Mouse (Mus musculus) midbrain, postnatal 0 days (tissue): ENCODE measurements around the gene Lrrc74b. TPM values are rescaled to one million over a fixed set of nuclear protein-coding genes. Genes with fewer than 3 reads are reported as not detected.

ENCODE experiments used
- ATAC-seq: fragments of 200-750 bp; cut with Nextera tagmentation; 2 replicates; pipeline ENCODE4 v1.8.0; 2017; ENCODE audit warnings: moderate number of reproducible peaks, mild to moderate bottlenecking, moderate TSS enrichment, moderate library complexity; ENCODE audit not compliant: low FRiP score
- DNase-seq: peaks from one replicate; pipeline ENCODE4 v3.0.0-alpha.2; 2015; ENCODE audit warnings: low spot score
- H3K27ac ChIP-seq: fragments of 300-500 bp; sonication (generic); 2 replicates; pipeline ENCODE4 v1.5.1; 2014; ENCODE audit warnings: low read depth, mild to moderate bottlenecking, low read length, mixed read lengths
- H3K27me3 ChIP-seq: fragments of 300-500 bp; sonication (generic); 2 replicates; pipeline ENCODE4 v1.6.1; 2014; ENCODE audit warnings: low read length, control low read depth, mixed read lengths; ENCODE audit not compliant: insufficient read depth
- H3K36me3 ChIP-seq: fragments of 300-500 bp; sonication (generic); 2 replicates; pipeline ENCODE4 v1.6.1; 2014; ENCODE audit warnings: low read length, control low read depth, mixed read lengths; ENCODE audit not compliant: insufficient read depth
- H3K4me1 ChIP-seq: fragments of 300-500 bp; sonication (generic); 2 replicates; pipeline ENCODE4 v1.6.1; 2014; ENCODE audit warnings: mild to moderate bottlenecking, control low read depth, antibody characterized with exemption, low read length, mixed read lengths; ENCODE audit not compliant: insufficient read depth
- H3K4me2 ChIP-seq: fragments of 300-500 bp; sonication (generic); 2 replicates; pipeline ENCODE4 v1.6.1; 2014; ENCODE audit warnings: low read depth, mild to moderate bottlenecking, low read length, mixed read lengths; ENCODE audit not compliant: poor library complexity, severe bottlenecking
- H3K4me3 ChIP-seq: fragments of 300-500 bp; sonication (generic); 2 replicates; pipeline ENCODE4 v1.5.1; 2014; ENCODE audit warnings: low read depth, mild to moderate bottlenecking, low read length, moderate library complexity
- H3K9ac ChIP-seq: fragments of 300-500 bp; sonication (generic); replicated peaks from 2 replicates; pipeline ENCODE4 v1.6.1; 2014; ENCODE audit warnings: mild to moderate bottlenecking, low read length, moderate library complexity, mixed read lengths; ENCODE audit not compliant: poor library complexity, severe bottlenecking
- H3K9me3 ChIP-seq: fragments of 300-500 bp; sonication (generic); 2 replicates; pipeline ENCODE4 v1.6.1; 2016; ENCODE audit warnings: low read length, control low read depth
- CTCF ChIP-seq: IDR thresholded peaks from 2 replicates; pipeline ENCODE4 v1.5.1; 2016; ENCODE audit warnings: antibody characterized with exemption, mild to moderate bottlenecking
- WGBS: fragments of 180-500 bp; shearing (Covaris S2); extraction: QIAGEN DNeasy Blood & Tissue Kit; methylation state at CpG from one replicate; pipeline ENCODE4 v1.1.7; 2014; 5-methylcytosine and 5-hydroxymethylcytosine counted together
- polyA plus RNA-seq: library from polyadenylated mRNA; unstranded; fragments of >200 nt; fragmentation: Nextera tagmentation; extraction: Ambion mirVana; gene quantifications from 2 replicates; pipeline ENCODE4 v1.2.1, GENCODE M21; 2015
- total RNA-seq: library from RNA; depleted of rRNA; stranded (reverse); fragments of >200 nt; gene quantifications from 2 replicates; pipeline ENCODE4 v1.2.3, GENCODE M21; 2014

The Lrrc74b gene
- total and polyA plus RNA-seq, 2 experiments from 2014 or later: 2.1 to 2.9 TPM

DNA sequence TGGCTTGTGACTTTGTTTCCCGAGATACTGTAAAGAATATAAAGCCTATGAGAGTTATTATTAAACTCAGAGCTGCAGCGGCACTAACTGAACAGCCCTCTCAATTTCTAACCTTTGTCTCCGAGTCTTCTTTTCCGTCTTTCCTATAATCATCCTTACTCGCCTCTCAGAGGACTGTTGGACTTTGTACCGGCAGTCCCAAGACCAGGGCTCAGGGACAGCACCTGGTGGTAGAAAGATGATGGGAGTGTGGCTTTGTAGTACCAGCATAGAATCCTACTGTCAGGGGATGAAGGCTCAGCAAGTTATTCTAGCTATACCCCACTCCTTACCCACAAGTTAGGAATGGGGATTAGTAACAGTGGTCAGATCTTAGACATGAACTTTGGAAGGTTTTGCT is 34.8 kb downstream of the Lrrc74b start:
- 94% methylated on average over 6 of the region's 6 CpGs for WGBS
- Histone ChIP-seq H3K27ac (no peak overlapping the region), H3K27me3 (no peaks in the 10 kb centered on the region), H3K4me2 (no peak overlapping the region), H3K4me1 (peaks cover 6% of the 10 kb centered on the region), H3K9ac (no peak overlapping the region), H3K9me3 (no peaks in the 10 kb centered on the region), H3K36me3 (peaks cover 61% of the 10 kb centered on the region), H3K4me3 (no peak overlapping the region)
- DNase-seq (no peak), ATAC-seq (no peak)
- no peak for TF ChIP-seq CTCF

DNA sequence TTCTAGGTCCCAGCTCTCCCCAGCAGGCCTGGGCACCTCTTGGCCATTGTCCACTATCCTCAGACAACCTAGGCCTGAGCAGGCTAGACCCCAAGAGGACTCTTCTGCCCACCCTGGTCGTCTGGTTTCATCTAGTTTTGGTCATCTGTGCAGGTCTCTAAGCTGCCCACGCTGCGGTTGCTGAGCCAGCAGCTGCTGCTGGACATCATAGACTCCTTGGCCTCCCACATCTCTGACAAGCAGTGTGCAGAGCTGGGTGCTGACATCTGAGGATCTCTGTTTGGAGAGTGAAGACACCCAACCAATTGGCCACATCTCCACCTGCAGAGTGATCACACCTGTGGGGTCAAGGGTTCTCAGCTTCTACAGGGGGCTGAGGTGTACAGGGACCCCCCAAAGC is 35.5 kb downstream of the Lrrc74b start:
- WGBS: 83% methylated on average over 3 of the region's 3 CpGs
- no peak for TF ChIP-seq CTCF

DNA sequence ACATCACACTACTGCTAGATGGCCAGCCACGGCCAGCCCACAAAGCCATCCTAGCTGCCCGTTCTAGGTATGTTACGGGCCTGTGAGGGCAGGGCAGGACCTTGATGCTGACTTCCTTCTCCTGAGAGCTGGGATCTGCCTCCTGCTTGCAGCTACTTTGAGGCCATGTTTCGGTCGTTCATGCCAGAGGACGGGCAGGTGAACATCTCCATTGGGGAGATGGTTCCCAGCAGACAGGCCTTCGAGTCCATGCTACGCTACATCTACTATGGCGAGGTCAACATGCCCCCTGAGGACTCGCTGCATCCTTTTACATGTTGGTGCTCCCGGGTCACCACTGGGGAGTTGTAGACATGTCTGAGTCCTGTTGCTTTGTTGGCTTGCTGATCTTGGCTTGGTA is 36.9 kb downstream of the Lrrc74b start:
- Histone ChIP-seq H3K27ac (no peak overlapping the region), H3K4me3 (no peak overlapping the region), H3K4me2 (no peak overlapping the region), H3K9me3 (no peaks in the 10 kb centered on the region), H3K9ac (no peak overlapping the region), H3K4me1 (no peaks in the 10 kb centered on the region), H3K36me3 (peaks cover 79% of the 10 kb centered on the region), H3K27me3 (no peaks in the 10 kb centered on the region)
- ATAC-seq: no peak
- WGBS: 94% methylated on average over 11 of the region's 11 CpGs
- DNase-seq: no peak
- TF ChIP-seq CTCF: no peak

More for the DNA sequence above, 35.5 kb downstream of the Lrrc74b start:
- Histone ChIP-seq H3K9me3 (no peaks in the 10 kb centered on the region), H3K4me2 (no peak overlapping the region), H3K36me3 (peaks cover 68% of the 10 kb centered on the region), H3K27me3 (no peaks in the 10 kb centered on the region), H3K27ac (no peak overlapping the region), H3K9ac (no peak overlapping the region), H3K4me1 (peaks cover 6% of the 10 kb centered on the region), H3K4me3 (no peak overlapping the region)
- DNase-seq: no peak
- ATAC-seq: no peak

DNA sequence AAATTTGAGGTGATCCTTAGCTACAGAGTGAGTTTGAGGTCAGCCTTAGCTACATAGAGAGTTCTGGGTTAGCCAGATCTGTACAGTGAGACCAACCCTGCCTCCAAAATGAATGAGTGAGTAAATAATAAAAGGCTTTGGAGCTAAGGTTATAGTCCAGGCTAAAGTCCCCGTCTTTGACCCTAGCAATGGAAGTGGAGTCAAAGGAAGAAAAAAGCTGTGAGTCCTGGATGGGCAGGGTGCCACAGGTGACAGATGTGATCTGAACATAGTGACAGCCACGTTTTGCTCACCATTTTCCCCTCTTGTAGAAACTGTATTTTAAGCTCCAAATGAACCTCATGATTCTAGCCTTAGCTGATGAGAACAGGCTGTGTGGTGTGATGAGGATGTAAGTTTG is 42.1 kb downstream of the Lrrc74b start:
- Histone ChIP-seq H3K9ac (no peak overlapping the region), H3K36me3 (peaks cover 79% of the 10 kb centered on the region), H3K4me1 (no peaks in the 10 kb centered on the region), H3K4me2 (no peak overlapping the region), H3K27ac (no peak overlapping the region), H3K4me3 (no peak overlapping the region), H3K27me3 (no peaks in the 10 kb centered on the region), H3K9me3 (no peaks in the 10 kb centered on the region)
- no peak for DNase-seq
- no peak for ATAC-seq
- no peak for TF ChIP-seq CTCF
- 92% methylated on average over 2 of the region's 2 CpGs for WGBS

DNA sequence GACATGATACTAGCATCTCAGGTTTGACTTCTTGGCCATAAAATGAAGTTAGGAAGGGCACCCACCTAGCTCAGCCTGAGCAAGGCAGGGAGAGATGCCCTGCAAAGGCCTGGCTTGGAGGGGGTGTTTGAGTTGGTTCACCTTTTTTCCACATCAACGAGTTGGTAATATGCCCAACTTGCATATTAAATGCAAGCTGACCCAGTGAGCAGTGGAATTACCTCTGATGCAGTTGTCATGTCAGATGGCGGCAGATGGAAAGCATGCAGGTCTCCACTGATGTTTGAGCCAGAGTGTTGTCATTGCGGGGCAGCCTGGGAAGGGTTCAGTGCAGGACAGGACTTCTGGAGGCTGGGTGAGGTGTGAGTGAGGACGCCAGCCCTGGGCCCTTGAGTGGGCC is 49.6 kb downstream of the Lrrc74b start:
- H3K9me3 ChIP-seq: no peaks in the 10 kb centered on the region
- peaks cover 37% of the 10 kb centered on the region for H3K36me3 ChIP-seq
- H3K4me3 ChIP-seq: no peak overlapping the region
- no peak for TF ChIP-seq CTCF
- H3K9ac ChIP-seq: no peak overlapping the region
- DNase-seq: no peak
- no peak overlapping the region for H3K4me2 ChIP-seq
- H3K27me3 ChIP-seq: no peaks in the 10 kb centered on the region
- peaks cover 12% of the 10 kb centered on the region for H3K4me1 ChIP-seq
- no peak for ATAC-seq
- 96% methylated on average over 4 of the region's 4 CpGs for WGBS
- H3K27ac ChIP-seq: no peak overlapping the region

DNA sequence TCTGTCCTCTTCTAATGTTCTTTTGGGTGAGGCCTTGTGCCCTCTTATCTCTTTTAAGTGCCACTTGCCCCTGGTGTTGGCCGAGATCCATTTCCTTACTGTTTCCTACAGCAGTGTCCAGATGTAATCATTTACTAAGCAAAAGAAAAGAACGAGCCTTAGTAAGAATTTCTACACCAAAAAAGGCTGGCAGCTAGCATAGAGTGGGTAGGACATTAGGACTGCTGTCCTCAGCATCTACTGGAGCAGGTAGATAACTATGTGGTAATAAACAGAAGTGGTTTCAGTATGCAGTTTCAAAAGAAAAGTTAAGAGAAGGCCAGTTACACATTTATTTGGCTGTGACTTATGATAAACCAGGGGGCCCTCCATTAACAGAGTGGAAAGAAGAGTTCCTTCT is 50.4 kb downstream of the Lrrc74b start:
- peaks cover 30% of the 10 kb centered on the region for H3K36me3 ChIP-seq
- no peaks in the 10 kb centered on the region for H3K9me3 ChIP-seq
- WGBS: 92% methylated on average over 2 of the region's 2 CpGs
- H3K4me2 ChIP-seq: no peak overlapping the region
- no peak overlapping the region for H3K27ac ChIP-seq
- H3K27me3 ChIP-seq: no peaks in the 10 kb centered on the region
- H3K4me1 ChIP-seq: peaks cover 12% of the 10 kb centered on the region
- no peak for DNase-seq
- no peak overlapping the region for H3K9ac ChIP-seq
- TF ChIP-seq CTCF: no peak
- ATAC-seq: no peak
- no peak overlapping the region for H3K4me3 ChIP-seq
